Mouse (Mus musculus): ENCODE data around the gene Rab6a. TPM values are rescaled to one million over a fixed set of nuclear protein-coding genes. Genes with fewer than 3 reads are reported as not detected.

Rab6a gene
- 10.1 TPM for polyA plus RNA-seq (2017; shearing (Covaris generic))

GRCm38 (mm10) chr7:100607214-100608129, at the start of gene Rab6a:
TSS of gene Rab6a (plus strand) at chr7:100607410.

GRCm38 (mm10) chr7:100608130-100608741, 1.0 kb downstream of the Rab6a start, which contains the start of gene Mrpl48:
TSS of gene Mrpl48 (minus strand) at chr7:100608301.

GRCm38 (mm10) chr7:100662231-100662630, 55.0 kb downstream of the Rab6a start, which contains the start of gene Plekhb1:
TSS of gene Plekhb1 (minus strand) at chr7:100662414.

Other genes with a start within 250 kb of the Rab6a start
- 68.6 TPM for gene C2cd3, start 235.2 kb upstream of the Rab6a start, polyA plus RNA-seq (2017; shearing (Covaris generic))
- gene Ppme1, start 235.1 kb upstream of the Rab6a start, polyA plus RNA-seq (2017; shearing (Covaris generic)) = 31.9 TPM
- gene Ucp3, start 134.4 kb upstream of the Rab6a start, polyA plus RNA-seq (2017; shearing (Covaris generic)) = 0.13 TPM
- 1,740 TPM for gene Ucp2, start 114.1 kb upstream of the Rab6a start, polyA plus RNA-seq (2017; shearing (Covaris generic))
- gene Dnajb13, start 92.5 kb upstream of the Rab6a start, polyA plus RNA-seq (2017; shearing (Covaris generic)) = 18.3 TPM
- gene Coa4, start 70.3 kb upstream of the Rab6a start, polyA plus RNA-seq (2017; shearing (Covaris generic)) = 22.4 TPM
- gene Mrpl48, start 891 bp downstream of the Rab6a start, polyA plus RNA-seq (2017; shearing (Covaris generic)) = 50.8 TPM
- gene Plekhb1, start 55.0 kb downstream of the Rab6a start, polyA plus RNA-seq (2017; shearing (Covaris generic)) = 0.20 TPM
- 31.8 TPM for gene Fam168a, start 99.2 kb downstream of the Rab6a start, polyA plus RNA-seq (2017; shearing (Covaris generic))